Mouse (Mus musculus): Measurements from ENCODE around the gene Chrm4.

DNA sequence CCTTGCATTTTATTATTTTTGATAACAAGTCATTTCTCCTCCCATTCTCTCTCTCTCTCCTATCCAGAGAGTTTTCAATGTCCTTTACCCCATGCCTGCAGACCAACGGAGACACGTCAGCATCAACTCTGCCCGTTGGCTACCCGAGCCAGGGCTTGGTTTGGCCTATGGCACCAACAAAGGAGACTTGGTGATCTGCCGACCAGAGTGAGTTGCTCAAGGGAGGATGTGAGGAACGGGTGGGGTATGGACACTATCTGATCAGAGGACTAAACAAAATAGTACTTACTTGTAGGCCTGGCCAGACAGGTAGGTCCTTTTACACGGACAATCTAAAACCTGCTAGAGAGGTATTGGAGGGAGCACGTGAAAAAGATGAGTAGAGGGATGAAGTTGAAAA is 26.6 kb upstream of the Chrm4 start:
- TF ChIP-seq CTCF (IDR thresholded peaks at IDR 0.05; ENCODE audit: low read depth, low read length) (no peak), POLR2A (IDR thresholded peaks at IDR 0.05; ENCODE audit: extremely low read depth, insufficient read depth, low read length) (no peak)
